Mouse (Mus musculus) liver, postnatal 0 days (tissue): ENCODE measurements at regions not wholly inside any gene's neighbourhood (a gene's known extent, or its start where the extent isn't known, plus 50 kb on each side); places are given as distances from the start of the nearest gene placed in this dataset.

ENCODE experiments used
- CTCF ChIP-seq: sonication (generic); IDR thresholded peaks from 2 replicates; pipeline ENCODE4 v1.5.1; 2016; ENCODE audit warnings: antibody characterized with exemption, low read depth
- EP300 ChIP-seq: IDR thresholded peaks from 2 replicates; pipeline ENCODE4 v1.6.1; 2016; ENCODE audit warnings: antibody characterized with exemption, low read depth, mild to moderate bottlenecking

GRCm38 (mm10) chr11:31787376-31787775 lies 84.6 kb upstream of the Cpeb4 start:
- TF ChIP-seq CTCF (no peak), EP300 (no peak)
